Mouse (Mus musculus): ENCODE measurements at regions not wholly inside any gene's neighbourhood (a gene's known extent, or its start where the extent isn't known, plus 50 kb on each side); places are given as distances from the start of the nearest gene placed in this dataset.

- Histone ChIP-seq H3K27me3 (ENCODE audit: insufficient read depth, low read length) (peaks cover 17% of the 10 kb centered on the region), H3K4me3 (ENCODE audit: low read length) (no peak overlapping the region), H3K4me2 (replicated peaks; ENCODE audit: low read depth, low read length) (no peak overlapping the region), H3K9me3 (ENCODE audit: low read length) (no peaks in the 10 kb centered on the region), H3K36me3 (ENCODE audit: insufficient read depth, low read length) (no peaks in the 10 kb centered on the region), H3K4me1 (ENCODE audit: insufficient read depth, low read length) (0 out of 2 replicates have a peak, but pooled peaks cover 4% of the 10 kb centered on the region), H3K9ac (replicated peaks; ENCODE audit: low read length) (no peak overlapping the region), H3K27ac (ENCODE audit: low read length) (no peak overlapping the region)
- no peak for ATAC-seq (ENCODE audit: low FRiP score, low TSS enrichment)
- WGBS, result 80% methylated on average over 4 of the region's 4 CpGs
Observed at GRCm38 (mm10) chr1:119186856-119187255, 133.4 kb upstream of the Gli2 start.

DNA sequence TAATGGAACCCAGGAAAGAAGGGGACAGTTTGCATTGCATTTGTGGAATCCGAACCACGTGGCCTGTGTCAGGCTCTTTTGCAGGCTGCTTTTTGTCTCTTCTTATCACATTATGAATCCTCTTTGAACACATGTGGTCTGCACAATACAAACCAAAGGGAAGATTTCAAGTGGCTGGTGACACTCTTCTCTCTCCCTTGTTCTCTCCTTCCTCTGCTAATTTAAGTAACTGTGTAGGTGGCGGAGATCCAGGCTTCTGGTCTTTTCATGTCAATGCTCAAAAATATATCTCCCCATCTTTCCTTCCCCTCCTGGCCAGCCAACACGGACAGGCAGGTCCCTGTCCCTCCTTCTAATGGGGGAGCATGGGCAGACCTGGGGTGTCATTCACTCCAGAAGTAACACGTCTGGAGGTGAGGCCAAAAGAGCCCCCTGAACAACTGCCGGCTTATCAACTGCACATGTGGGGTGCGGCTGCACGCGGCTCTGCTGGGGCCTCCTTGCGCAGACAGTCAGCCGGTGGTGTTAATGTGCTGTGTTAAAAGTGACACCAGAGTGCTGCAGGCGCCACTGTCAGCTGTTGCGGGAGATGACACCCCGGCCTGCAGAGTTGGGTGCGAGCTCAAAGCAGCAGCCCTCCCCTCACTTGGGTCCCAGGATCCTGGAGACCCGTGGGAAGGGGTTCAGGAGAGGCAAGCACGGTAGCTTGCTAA lies 130.3 kb upstream of the Gli2 start:
- no peak overlapping the region for H3K4me3 ChIP-seq (ENCODE audit: low read length)
- H3K9me3 ChIP-seq (ENCODE audit: low read length), result no peaks in the 10 kb centered on the region
- no peak overlapping the region for H3K27ac ChIP-seq (ENCODE audit: low read length)
- H3K36me3 ChIP-seq (ENCODE audit: insufficient read depth, low read length), result no peaks in the 10 kb centered on the region
- H3K27me3 ChIP-seq (ENCODE audit: insufficient read depth, low read length), result peaks cover 11% of the 10 kb centered on the region
- H3K4me1 ChIP-seq (ENCODE audit: insufficient read depth, low read length), result no peaks in the 10 kb centered on the region
- H3K9ac ChIP-seq (replicated peaks; ENCODE audit: low read length), result no peak overlapping the region
- H3K4me2 ChIP-seq (replicated peaks; ENCODE audit: low read depth, low read length), result no peak overlapping the region
- WGBS, result 28% methylated on average over 17 of the region's 17 CpGs
- ATAC-seq (ENCODE audit: low FRiP score, low TSS enrichment), result no peak

- Histone ChIP-seq H3K9me3 (ENCODE audit: low read length) (no peaks in the 10 kb centered on the region), H3K9ac (replicated peaks; ENCODE audit: low read length) (no peak overlapping the region), H3K27me3 (ENCODE audit: insufficient read depth, low read length) (no peaks in the 10 kb centered on the region), H3K4me3 (ENCODE audit: low read length) (no peak overlapping the region), H3K36me3 (ENCODE audit: insufficient read depth, low read length) (no peaks in the 10 kb centered on the region), H3K27ac (ENCODE audit: low read length) (no peak overlapping the region), H3K4me2 (replicated peaks; ENCODE audit: low read depth, low read length) (no peak overlapping the region), H3K4me1 (ENCODE audit: insufficient read depth, low read length) (no peaks in the 10 kb centered on the region)
- ATAC-seq (ENCODE audit: low FRiP score, low TSS enrichment), result no peak
- WGBS, result 85% methylated on average over 5 of the region's 5 CpGs
Observed at GRCm38 (mm10) chr1:119173030-119173756, 119.8 kb upstream of the Gli2 start.

GRCm38 (mm10) chr1:119167443-119167842 lies 114.0 kb upstream of the Gli2 start:
- no peaks in the 10 kb centered on the region for H3K9me3 ChIP-seq (ENCODE audit: low read length)
- H3K27ac ChIP-seq (ENCODE audit: low read length), result no peak overlapping the region
- no peak overlapping the region for H3K9ac ChIP-seq (replicated peaks; ENCODE audit: low read length)
- no peak for ATAC-seq (ENCODE audit: low FRiP score, low TSS enrichment)
- no peaks in the 10 kb centered on the region for H3K36me3 ChIP-seq (ENCODE audit: insufficient read depth, low read length)
- H3K4me1 ChIP-seq (ENCODE audit: insufficient read depth, low read length), result no peaks in the 10 kb centered on the region
- 79% methylated on average over 5 of the region's 5 CpGs for WGBS
- no peaks in the 10 kb centered on the region for H3K27me3 ChIP-seq (ENCODE audit: insufficient read depth, low read length)
- no peak overlapping the region for H3K4me2 ChIP-seq (replicated peaks; ENCODE audit: low read depth, low read length)
- no peak overlapping the region for H3K4me3 ChIP-seq (ENCODE audit: low read length)

DNA sequence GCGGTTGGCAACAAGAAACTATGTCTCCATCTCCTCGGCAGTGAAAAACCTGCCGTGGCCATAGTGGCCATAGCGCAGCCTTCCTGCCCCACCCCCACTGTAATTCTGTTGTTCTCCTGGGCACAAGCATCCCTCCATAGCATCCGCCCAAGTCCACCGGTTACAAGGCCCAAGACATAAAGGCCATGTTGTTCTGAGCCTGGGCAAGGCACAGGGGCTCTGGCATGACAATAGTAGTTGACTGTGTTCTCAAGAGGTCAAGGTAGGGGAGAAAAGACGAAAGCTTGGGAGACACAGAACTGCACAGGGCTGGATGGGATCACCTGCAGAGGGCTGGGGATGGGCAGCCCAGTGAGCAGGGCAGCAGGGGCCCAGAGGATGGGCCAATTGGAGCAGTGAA lies 112.9 kb upstream of the Gli2 start:
- 90% methylated on average over 7 of the region's 7 CpGs for WGBS
- no peaks in the 10 kb centered on the region for H3K4me1 ChIP-seq (ENCODE audit: insufficient read depth, low read length)
- no peak for ATAC-seq (ENCODE audit: low FRiP score, low TSS enrichment)
- no peak overlapping the region for H3K4me2 ChIP-seq (replicated peaks; ENCODE audit: low read depth, low read length)
- no peaks in the 10 kb centered on the region for H3K9me3 ChIP-seq (ENCODE audit: low read length)
- no peaks in the 10 kb centered on the region for H3K36me3 ChIP-seq (ENCODE audit: insufficient read depth, low read length)
- H3K9ac ChIP-seq (replicated peaks; ENCODE audit: low read length), result no peak overlapping the region
- H3K27ac ChIP-seq (ENCODE audit: low read length), result no peak overlapping the region
- H3K27me3 ChIP-seq (ENCODE audit: insufficient read depth, low read length), result no peaks in the 10 kb centered on the region
- no peak overlapping the region for H3K4me3 ChIP-seq (ENCODE audit: low read length)

DNA sequence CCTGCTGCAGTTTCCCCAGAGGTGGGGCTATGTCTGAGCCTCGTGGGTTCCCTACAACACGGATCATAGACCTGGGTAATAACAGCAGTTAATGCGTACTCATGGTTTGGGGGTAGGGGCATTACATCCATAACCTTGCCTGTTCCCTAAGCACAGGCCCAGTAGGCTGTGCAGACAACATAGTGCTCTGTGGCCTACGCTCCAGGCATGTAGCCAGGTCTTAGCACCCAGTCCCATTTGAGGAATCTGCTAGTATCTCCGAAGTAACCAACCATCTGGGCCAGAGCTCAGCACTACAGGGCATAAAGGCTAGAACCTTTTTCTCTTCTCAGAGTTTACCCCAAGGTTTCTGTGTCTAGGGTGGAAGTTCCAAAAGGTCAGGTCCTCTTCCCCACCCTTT lies 111.4 kb upstream of the Gli2 start:
- no peak for ATAC-seq (ENCODE audit: low FRiP score, low TSS enrichment)

DNA sequence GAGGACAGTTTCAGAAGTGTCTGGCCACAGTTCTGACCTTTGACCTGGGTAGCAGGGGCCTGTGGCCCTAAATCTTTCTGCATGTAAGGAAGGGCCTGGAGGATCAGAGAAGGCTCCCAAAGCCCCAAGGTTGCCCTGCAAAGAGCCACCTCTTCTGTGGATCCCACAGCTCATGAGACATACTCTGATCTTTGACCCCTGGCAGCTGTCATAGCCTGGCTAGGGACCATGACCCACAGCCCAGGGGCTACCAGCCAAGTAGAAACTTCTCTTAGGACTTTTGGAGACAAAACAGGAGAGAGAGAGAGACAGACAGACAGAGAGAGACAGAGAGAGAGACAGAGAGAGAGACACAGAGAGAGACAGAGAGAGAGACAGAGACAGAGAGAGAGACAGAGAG lies 110.4 kb upstream of the Gli2 start:
- Histone ChIP-seq H3K4me3 (ENCODE audit: low read length) (no peak overlapping the region), H3K9me3 (ENCODE audit: low read length) (no peaks in the 10 kb centered on the region), H3K4me2 (replicated peaks; ENCODE audit: low read depth, low read length) (no peak overlapping the region), H3K9ac (replicated peaks; ENCODE audit: low read length) (no peak overlapping the region), H3K36me3 (ENCODE audit: insufficient read depth, low read length) (no peaks in the 10 kb centered on the region), H3K27ac (ENCODE audit: low read length) (no peak overlapping the region), H3K4me1 (ENCODE audit: insufficient read depth, low read length) (no peaks in the 10 kb centered on the region), H3K27me3 (ENCODE audit: insufficient read depth, low read length) (no peaks in the 10 kb centered on the region)
- ATAC-seq (ENCODE audit: low FRiP score, low TSS enrichment), result no peak

More for the DNA sequence above, 111.4 kb upstream of the Gli2 start:
- Histone ChIP-seq H3K4me2 (replicated peaks; ENCODE audit: low read depth, low read length) (no peak overlapping the region), H3K4me1 (ENCODE audit: insufficient read depth, low read length) (no peaks in the 10 kb centered on the region), H3K27ac (ENCODE audit: low read length) (no peak overlapping the region), H3K9me3 (ENCODE audit: low read length) (no peaks in the 10 kb centered on the region), H3K36me3 (ENCODE audit: insufficient read depth, low read length) (no peaks in the 10 kb centered on the region), H3K27me3 (ENCODE audit: insufficient read depth, low read length) (no peaks in the 10 kb centered on the region), H3K4me3 (ENCODE audit: low read length) (no peak overlapping the region), H3K9ac (replicated peaks; ENCODE audit: low read length) (no peak overlapping the region)
- WGBS, result 74% methylated on average over 5 of the region's 5 CpGs

- no peaks in the 10 kb centered on the region for H3K27me3 ChIP-seq (ENCODE audit: insufficient read depth, low read length)
- no peak overlapping the region for H3K4me3 ChIP-seq (ENCODE audit: low read length)
- H3K27ac ChIP-seq (ENCODE audit: low read length), result no peak overlapping the region
- H3K9ac ChIP-seq (replicated peaks; ENCODE audit: low read length), result no peak overlapping the region
- H3K4me2 ChIP-seq (replicated peaks; ENCODE audit: low read depth, low read length), result no peak overlapping the region
- H3K4me1 ChIP-seq (ENCODE audit: insufficient read depth, low read length), result no peaks in the 10 kb centered on the region
- ATAC-seq (ENCODE audit: low FRiP score, low TSS enrichment), result no peak
- no peaks in the 10 kb centered on the region for H3K36me3 ChIP-seq (ENCODE audit: insufficient read depth, low read length)
- no peaks in the 10 kb centered on the region for H3K9me3 ChIP-seq (ENCODE audit: low read length)
- WGBS, result 80% methylated on average over 7 of the region's 7 CpGs
Observed at GRCm38 (mm10) chr1:119163114-119163740, 109.8 kb upstream of the Gli2 start.

GRCm38 (mm10) chr1:119161751-119162150 lies 108.3 kb upstream of the Gli2 start:
- H3K27ac ChIP-seq (ENCODE audit: low read length), result no peak overlapping the region
- ATAC-seq (ENCODE audit: low FRiP score, low TSS enrichment), result no peak
- H3K9me3 ChIP-seq (ENCODE audit: low read length), result no peaks in the 10 kb centered on the region
- H3K27me3 ChIP-seq (ENCODE audit: insufficient read depth, low read length), result no peaks in the 10 kb centered on the region
- no peaks in the 10 kb centered on the region for H3K4me1 ChIP-seq (ENCODE audit: insufficient read depth, low read length)
- WGBS, result 82% methylated on average over 3 of the region's 3 CpGs
- H3K9ac ChIP-seq (replicated peaks; ENCODE audit: low read length), result no peak overlapping the region
- H3K4me2 ChIP-seq (replicated peaks; ENCODE audit: low read depth, low read length), result no peak overlapping the region
- no peaks in the 10 kb centered on the region for H3K36me3 ChIP-seq (ENCODE audit: insufficient read depth, low read length)
- H3K4me3 ChIP-seq (ENCODE audit: low read length), result no peak overlapping the region

- ATAC-seq (ENCODE audit: low FRiP score, low TSS enrichment), result no peak
- no peak overlapping the region for H3K4me3 ChIP-seq (ENCODE audit: low read length)
- 80% methylated on average over 1 of the region's 1 CpGs for WGBS
- H3K9ac ChIP-seq (replicated peaks; ENCODE audit: low read length), result no peak overlapping the region
- H3K36me3 ChIP-seq (ENCODE audit: insufficient read depth, low read length), result no peaks in the 10 kb centered on the region
- no peak overlapping the region for H3K27ac ChIP-seq (ENCODE audit: low read length)
- no peaks in the 10 kb centered on the region for H3K4me1 ChIP-seq (ENCODE audit: insufficient read depth, low read length)
- no peaks in the 10 kb centered on the region for H3K27me3 ChIP-seq (ENCODE audit: insufficient read depth, low read length)
- no peak overlapping the region for H3K4me2 ChIP-seq (replicated peaks; ENCODE audit: low read depth, low read length)
- no peaks in the 10 kb centered on the region for H3K9me3 ChIP-seq (ENCODE audit: low read length)
Observed at GRCm38 (mm10) chr1:119160354-119160753, 106.9 kb upstream of the Gli2 start.
